Mouse (Mus musculus) embryonic facial prominence, embryonic 12.5 days (tissue): ENCODE measurements around the gene Fxyd3. TPM values are rescaled to one million over a fixed set of nuclear protein-coding genes. Genes with fewer than 3 reads are reported as not detected.

Source experiments
- ATAC-seq: fragments of 200-750 bp; cut with Nextera tagmentation; 2 replicates; pipeline ENCODE4 v1.8.0; 2017; ENCODE audit not compliant: insufficient number of reproducible peaks, insufficient read depth, low FRiP score, low TSS enrichment
- H3K27ac ChIP-seq: fragments of 300-500 bp; sonication (generic); 2 replicates; pipeline ENCODE4 v1.5.1; 2016; ENCODE audit warnings: mild to moderate bottlenecking
- H3K27me3 ChIP-seq: fragments of 300-500 bp; sonication (generic); 2 replicates; pipeline ENCODE4 v1.6.1; 2016; ENCODE audit warnings: mild to moderate bottlenecking, moderate library complexity
- H3K36me3 ChIP-seq: fragments of 300-500 bp; sonication (generic); 2 replicates; pipeline ENCODE4 v1.6.1; 2016; ENCODE audit warnings: mild to moderate bottlenecking
- H3K4me1 ChIP-seq: fragments of 300-500 bp; sonication (generic); 2 replicates; pipeline ENCODE4 v1.6.1; 2016
- H3K4me2 ChIP-seq: fragments of 300-500 bp; sonication (generic); replicated peaks from 2 replicates; pipeline ENCODE4 v1.6.1; 2016; ENCODE audit warnings: mild to moderate bottlenecking, moderate library complexity
- H3K4me3 ChIP-seq: fragments of 300-500 bp; sonication (generic); 2 replicates; pipeline ENCODE4 v1.5.1; 2016; ENCODE audit warnings: mild to moderate bottlenecking
- H3K9ac ChIP-seq: fragments of 300-500 bp; sonication (generic); 2 replicates; pipeline ENCODE4 v1.6.1; 2016; ENCODE audit warnings: mild to moderate bottlenecking, moderate library complexity
- H3K9me3 ChIP-seq: fragments of 300-500 bp; sonication (generic); 2 replicates; pipeline ENCODE4 v1.6.1; 2016; ENCODE audit warnings: mild to moderate bottlenecking, moderate library complexity
- WGBS: fragments of 180-500 bp; shearing (Covaris S2); methylation state at CpG from one replicate; pipeline ENCODE4 v1.1.7; 2016; 5-methylcytosine and 5-hydroxymethylcytosine counted together
- polyA plus RNA-seq: library from polyadenylated mRNA; unstranded; fragments of >200 nt; fragmentation: Nextera tagmentation; extraction: Ambion mirVana; gene quantifications from 2 replicates; pipeline ENCODE4 v1.2.1, GENCODE M21; 2016

The Fxyd3 gene
- polyA plus RNA-seq: 16.6 and 19.2 TPM in 2 replicates

DNA sequence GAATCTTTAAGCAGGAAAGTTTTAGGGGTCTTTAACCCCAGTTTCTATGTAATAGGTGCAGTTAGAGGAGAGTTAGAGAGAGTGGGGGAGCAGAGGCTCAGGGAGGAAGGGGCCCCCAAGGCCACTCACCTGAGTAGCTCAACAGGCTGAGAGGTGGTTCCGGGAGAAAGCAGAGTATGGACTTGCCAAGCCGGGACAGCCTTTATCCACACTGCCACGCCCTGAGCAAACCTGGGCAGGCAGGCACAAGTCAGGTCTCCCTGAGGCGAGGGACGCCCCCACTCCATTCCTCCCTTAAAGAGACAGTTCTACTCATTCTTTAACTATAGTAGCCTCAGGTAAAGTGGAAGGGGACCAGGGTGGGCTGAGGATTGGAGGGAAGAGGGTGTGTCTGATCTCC, at the start of gene Fxyd3:
TSS of gene Fxyd3 (minus strand) at position 213 of the 400 bp plus-strand sequence.
- Histone ChIP-seq H3K9me3 (no peaks in the 10 kb centered on the region), H3K4me1 (peaks cover 14% of the 10 kb centered on the region), H3K9ac (no peak within 1 kb of the TSS), H3K27me3 (no peaks in the 10 kb centered on the region), H3K4me3 (no peak within 1 kb of the TSS), H3K27ac (peak within 1 kb of the TSS; percentile 14; the same call in 1 of the 2 replicates), H3K36me3 (no peaks in the 10 kb centered on the region), H3K4me2 (0 out of 2 replicates have a peak within 1 kb of the TSS, but pooled peaks have one; percentile 11)
- WGBS: 41% methylated on average over 5 of the region's 5 CpGs
- ATAC-seq: no peak

DNA sequence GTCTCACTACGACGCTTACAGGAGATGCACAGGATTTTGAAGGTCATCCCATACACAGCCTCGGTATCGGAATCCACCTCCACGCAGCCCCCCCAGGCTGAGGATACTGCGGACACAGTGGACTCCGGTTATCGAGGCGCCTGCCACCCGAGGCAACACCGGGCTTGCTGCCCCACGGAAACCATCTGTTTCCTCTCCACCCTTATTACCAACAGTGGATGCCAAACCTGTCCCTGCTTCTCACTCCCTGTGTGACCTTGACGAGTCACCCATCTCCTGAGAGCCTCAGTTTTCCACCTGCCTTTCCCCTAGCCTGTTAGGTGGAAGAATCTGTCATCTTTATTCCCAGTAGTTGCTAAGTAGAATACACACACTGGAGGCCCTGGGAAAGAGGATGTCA, 48.6 kb upstream of the Fxyd3 start:
- no peaks in the 10 kb centered on the region; the same call in 1 of the 2 replicates for H3K4me1 ChIP-seq
- peaks cover 20% of the 10 kb centered on the region for H3K36me3 ChIP-seq
- H3K27ac ChIP-seq: no peak overlapping the region
- WGBS: 86% methylated on average over 13 of the region's 13 CpGs
- H3K9me3 ChIP-seq: no peaks in the 10 kb centered on the region
- H3K27me3 ChIP-seq: peaks cover 41% of the 10 kb centered on the region
- H3K9ac ChIP-seq: no peak overlapping the region
- no peak overlapping the region for H3K4me3 ChIP-seq
- no peak overlapping the region for H3K4me2 ChIP-seq
- ATAC-seq: no peak

DNA sequence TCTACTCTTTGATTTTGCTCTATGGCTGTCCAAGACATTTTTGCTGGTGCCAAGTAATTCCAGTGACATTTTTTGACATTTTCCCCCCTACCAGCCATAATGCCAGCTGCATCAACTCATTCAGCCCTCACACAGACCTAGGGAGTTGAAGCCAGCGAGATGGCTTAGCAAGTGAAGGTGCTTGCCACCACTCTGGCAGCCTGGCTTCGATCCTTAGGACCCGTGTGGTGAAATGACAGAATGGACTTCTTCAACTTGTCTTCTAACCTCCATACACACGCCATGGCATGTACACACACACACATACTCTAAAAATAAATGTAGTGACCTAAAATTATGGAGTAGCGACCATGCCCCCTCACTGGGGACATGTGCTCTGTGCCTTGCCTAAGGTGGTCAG, 47.9 kb upstream of the Fxyd3 start:
- peaks cover 13% of the 10 kb centered on the region for H3K36me3 ChIP-seq
- 85% methylated on average over 5 of the region's 5 CpGs for WGBS
- no peak overlapping the region for H3K4me2 ChIP-seq

DNA sequence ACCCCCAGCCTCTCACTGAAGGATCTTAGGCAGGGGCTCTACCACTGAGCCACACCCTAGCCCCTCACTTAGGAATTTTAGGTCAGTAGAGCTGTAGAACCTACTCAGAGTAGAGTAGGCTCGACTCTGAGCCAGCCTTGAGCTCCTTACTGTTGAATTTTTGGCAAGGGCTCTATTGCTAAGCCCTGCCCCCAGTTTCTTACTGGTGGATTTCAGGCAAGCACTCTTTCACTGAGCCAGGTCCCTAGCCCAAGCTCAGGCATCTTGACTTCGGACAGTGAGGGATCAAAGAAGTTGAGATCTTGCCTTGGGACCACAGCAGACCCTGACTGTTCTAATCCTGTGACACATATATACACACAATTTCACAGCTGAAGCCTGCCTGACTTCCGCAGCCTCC, 47.2 kb upstream of the Fxyd3 start:
- no peak overlapping the region for H3K4me2 ChIP-seq
- H3K9ac ChIP-seq: no peak overlapping the region
- peaks cover 41% of the 10 kb centered on the region for H3K27me3 ChIP-seq
- no peaks in the 10 kb centered on the region; the same call in 1 of the 2 replicates for H3K4me1 ChIP-seq
- no peak overlapping the region for H3K27ac ChIP-seq
- H3K4me3 ChIP-seq: no peak overlapping the region
- H3K36me3 ChIP-seq: peaks cover 6% of the 10 kb centered on the region; the same call in 1 of the 2 replicates
- 79% methylated on average over 3 of the region's 3 CpGs for WGBS
- no peaks in the 10 kb centered on the region for H3K9me3 ChIP-seq
- ATAC-seq: no peak

More for the DNA sequence above, 47.9 kb upstream of the Fxyd3 start:
- Histone ChIP-seq H3K4me1 (no peaks in the 10 kb centered on the region; the same call in 1 of the 2 replicates), H3K27me3 (peaks cover 41% of the 10 kb centered on the region), H3K9ac (no peak overlapping the region), H3K27ac (no peak overlapping the region), H3K9me3 (no peaks in the 10 kb centered on the region), H3K4me3 (no peak overlapping the region)
- ATAC-seq: no peak

DNA sequence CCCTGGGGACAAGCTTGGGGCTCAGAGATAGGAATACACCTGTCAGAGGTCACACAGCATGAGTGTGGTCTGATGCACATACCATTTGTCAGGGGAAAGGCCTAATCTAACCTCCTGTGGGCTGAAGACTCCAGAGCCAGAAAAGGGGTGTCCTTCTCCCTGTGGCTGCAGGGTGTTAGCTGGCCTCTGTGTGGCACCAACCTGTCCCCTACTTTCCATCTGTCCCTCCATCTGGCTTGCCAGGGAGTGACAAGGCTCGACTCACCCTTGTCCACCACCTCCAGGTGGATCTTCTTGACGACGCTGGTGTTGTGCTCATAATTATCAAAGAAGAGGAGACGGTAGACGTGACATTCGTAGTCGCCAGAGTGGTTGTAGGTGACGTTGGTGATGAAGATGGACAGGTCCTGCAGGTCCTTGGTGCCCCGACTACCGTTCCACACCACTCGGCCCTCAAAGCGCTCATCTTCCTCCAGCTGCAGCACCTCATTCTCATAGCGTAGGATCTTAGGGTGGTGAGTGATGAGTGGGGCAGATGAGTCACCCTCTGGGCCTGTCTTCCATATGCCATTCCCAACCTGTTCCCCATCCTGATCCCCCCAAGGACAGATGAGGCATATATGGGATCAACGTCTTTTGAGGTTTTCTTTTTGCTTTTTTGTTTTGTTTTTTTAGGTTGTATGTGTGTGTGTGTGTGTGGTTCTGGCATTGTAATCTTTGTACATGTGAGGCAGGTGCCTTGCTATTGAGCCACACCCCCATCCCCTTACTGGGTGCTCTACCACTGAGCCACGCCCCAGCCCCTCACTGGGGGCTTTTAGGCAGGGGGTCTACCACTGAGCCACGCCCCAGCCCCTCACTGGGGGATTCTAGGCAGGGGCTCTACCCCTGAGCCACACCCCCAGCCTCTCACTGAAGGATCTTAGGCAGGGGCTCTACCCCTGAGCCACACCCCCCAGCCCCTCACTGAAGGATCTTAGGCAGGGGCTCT, 46.4 kb upstream of the Fxyd3 start:
- Histone ChIP-seq H3K9me3 (no peaks in the 10 kb centered on the region), H3K27me3 (peaks cover 36% of the 10 kb centered on the region), H3K9ac (no peak overlapping the region), H3K27ac (no peak overlapping the region), H3K36me3 (no peaks in the 10 kb centered on the region), H3K4me2 (no peak overlapping the region), H3K4me3 (no peak overlapping the region), H3K4me1 (no peaks in the 10 kb centered on the region; the same call in 1 of the 2 replicates)
- 88% methylated on average over 16 of the region's 16 CpGs for WGBS
- ATAC-seq: no peak

DNA sequence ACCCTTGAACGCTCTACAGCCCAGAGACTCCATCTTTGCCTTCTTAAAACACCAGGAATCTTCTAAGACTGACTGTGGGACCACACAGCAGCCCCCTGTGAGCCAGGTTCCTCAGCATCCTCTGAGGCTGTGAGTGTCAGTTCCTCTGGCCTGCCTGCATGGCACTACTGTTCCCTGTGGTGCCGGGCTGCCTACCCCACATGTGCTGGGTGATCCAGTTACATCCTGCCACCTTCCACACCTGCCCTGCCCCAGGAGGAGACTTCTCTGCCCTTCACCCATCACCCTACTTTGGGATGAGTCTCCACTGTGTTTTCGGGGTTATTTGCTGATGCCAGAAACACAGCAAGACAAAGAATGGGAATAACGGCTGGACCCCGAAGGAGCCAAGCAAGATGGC, 43.1 kb upstream of the Fxyd3 start:
- Histone ChIP-seq H3K9me3 (no peaks in the 10 kb centered on the region), H3K4me2 (no peak overlapping the region), H3K27ac (no peak overlapping the region), H3K9ac (no peak overlapping the region), H3K27me3 (0 out of 2 replicates have a peak, but pooled peaks cover 5% of the 10 kb centered on the region), H3K4me3 (no peak overlapping the region), H3K36me3 (no peaks in the 10 kb centered on the region), H3K4me1 (peaks cover 12% of the 10 kb centered on the region)
- no peak for ATAC-seq
- 88% methylated on average over 5 of the region's 5 CpGs for WGBS

DNA sequence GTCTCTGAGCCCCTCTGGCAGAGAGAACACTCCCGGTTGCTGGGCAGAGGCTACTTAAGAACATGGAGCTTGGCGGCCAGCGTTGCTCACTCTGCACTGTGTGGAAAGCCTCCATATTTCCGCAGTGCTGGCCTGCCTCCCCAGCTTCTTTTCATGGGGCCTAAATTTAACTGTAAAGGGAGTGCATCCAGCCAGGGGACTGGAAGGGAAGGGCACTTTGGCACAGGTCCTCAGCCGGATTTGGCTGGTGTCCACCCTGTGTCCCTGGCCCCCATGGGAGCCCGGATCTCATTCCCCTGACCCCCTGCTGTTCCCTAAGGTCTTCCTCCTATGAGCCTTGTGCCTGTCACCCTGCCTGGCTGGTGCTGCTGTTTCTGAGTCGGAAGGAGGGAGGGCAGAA, 42.0 kb upstream of the Fxyd3 start:
- no peak overlapping the region for H3K27ac ChIP-seq
- H3K9me3 ChIP-seq: no peaks in the 10 kb centered on the region
- no peak overlapping the region for H3K4me2 ChIP-seq
- H3K36me3 ChIP-seq: no peaks in the 10 kb centered on the region
- peaks cover 12% of the 10 kb centered on the region for H3K4me1 ChIP-seq
- H3K27me3 ChIP-seq: 0 out of 2 replicates have a peak, but pooled peaks cover 3% of the 10 kb centered on the region
- ATAC-seq: no peak
- WGBS: 78% methylated on average over 7 of the region's 7 CpGs
- no peak overlapping the region for H3K9ac ChIP-seq
- no peak overlapping the region for H3K4me3 ChIP-seq

DNA sequence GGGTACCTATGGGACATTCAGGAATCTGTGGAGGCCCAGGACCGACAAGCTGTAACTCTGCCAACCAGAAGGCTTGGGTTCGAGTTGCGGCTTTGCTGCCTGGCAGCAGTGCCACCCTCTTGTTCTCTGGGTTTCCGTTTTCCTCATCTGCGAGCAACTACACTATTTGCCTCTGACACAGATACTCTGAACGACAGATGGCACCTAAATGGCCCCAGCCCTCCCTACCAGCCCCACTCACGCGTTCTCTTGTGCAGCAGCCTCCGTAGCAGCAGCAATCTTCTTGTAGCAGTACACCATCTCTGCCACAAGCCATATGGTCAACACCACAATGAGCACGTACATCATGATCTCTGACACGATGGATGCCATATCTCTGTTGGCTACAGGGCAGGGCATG, 41.0 kb upstream of the Fxyd3 start:
- Histone ChIP-seq H3K4me3 (no peak overlapping the region), H3K4me1 (peaks cover 12% of the 10 kb centered on the region), H3K27ac (no peak overlapping the region), H3K9me3 (no peaks in the 10 kb centered on the region), H3K27me3 (0 out of 2 replicates have a peak, but pooled peaks cover 3% of the 10 kb centered on the region), H3K36me3 (no peaks in the 10 kb centered on the region), H3K9ac (no peak overlapping the region), H3K4me2 (no peak overlapping the region)
- 84% methylated on average over 11 of the region's 11 CpGs for WGBS
- no peak for ATAC-seq

DNA sequence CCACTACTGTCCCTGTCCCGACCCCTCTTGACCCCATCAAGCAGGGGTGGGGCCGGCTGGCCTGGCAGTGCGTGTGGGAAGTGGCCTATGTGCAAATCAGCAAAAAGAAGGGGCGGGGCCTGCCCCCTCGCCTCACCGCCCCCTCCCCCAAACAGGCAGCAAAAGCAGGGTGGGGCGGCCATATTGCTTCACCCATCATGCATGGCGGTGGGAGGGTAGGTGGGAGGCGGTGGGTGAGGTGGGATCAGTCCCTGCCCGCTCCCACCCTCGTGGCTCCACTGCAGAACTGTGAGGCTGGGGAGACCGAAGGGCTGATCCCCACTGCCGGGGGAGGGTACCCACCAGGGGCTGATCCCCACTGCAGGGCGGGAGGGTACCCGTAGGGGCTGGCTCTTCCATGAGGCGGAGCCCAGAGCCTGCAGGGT, 40.2 kb upstream of the Fxyd3 start:
- Histone ChIP-seq H3K4me1 (peaks cover 12% of the 10 kb centered on the region), H3K4me2 (0 out of 2 replicates have a peak overlapping the region, but pooled peaks have one; percentile 10), H3K36me3 (no peaks in the 10 kb centered on the region), H3K9me3 (no peaks in the 10 kb centered on the region), H3K9ac (no peak overlapping the region), H3K27me3 (0 out of 2 replicates have a peak, but pooled peaks cover 3% of the 10 kb centered on the region), H3K27ac (no peak overlapping the region), H3K4me3 (no peak overlapping the region)
- no peak for ATAC-seq
- WGBS: 44% methylated on average over 16 of the region's 16 CpGs

DNA sequence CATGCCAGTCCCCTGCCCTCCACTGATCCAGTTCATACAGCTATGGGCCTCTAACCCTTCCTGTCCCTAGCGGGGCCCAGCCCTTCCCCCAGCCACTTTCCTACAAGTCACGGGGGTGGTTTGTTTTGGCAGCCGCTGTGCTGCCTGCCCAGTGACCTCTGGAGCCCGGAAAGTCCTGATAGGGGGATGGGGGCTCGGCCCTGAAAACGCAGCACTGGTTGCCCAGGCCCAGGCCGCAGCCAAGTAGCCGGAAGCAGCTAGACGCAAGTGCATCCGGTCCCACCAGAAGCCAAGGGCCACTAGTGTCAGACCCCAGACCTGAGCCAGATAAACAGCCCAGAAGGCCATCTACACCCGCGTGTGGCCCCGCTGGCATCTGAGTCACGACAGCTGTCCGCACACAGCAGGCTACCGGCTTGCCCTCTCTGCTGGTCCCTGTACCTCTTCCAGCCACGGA, 39.1 kb upstream of the Fxyd3 start:
- 0 out of 2 replicates have a peak, but pooled peaks cover 3% of the 10 kb centered on the region for H3K27me3 ChIP-seq
- 0 out of 2 replicates have a peak, but pooled peaks have one; percentile 12 for ATAC-seq
- H3K9ac ChIP-seq: no peak overlapping the region
- no peaks in the 10 kb centered on the region for H3K9me3 ChIP-seq
- peaks cover 12% of the 10 kb centered on the region for H3K4me1 ChIP-seq
- no peaks in the 10 kb centered on the region for H3K36me3 ChIP-seq
- WGBS: 17% methylated on average over 17 of the region's 17 CpGs
- H3K4me3 ChIP-seq: no peak overlapping the region
- H3K4me2 ChIP-seq: peak overlapping the region; percentile 26; the same call in 1 of the 2 replicates
- no peak overlapping the region for H3K27ac ChIP-seq

DNA sequence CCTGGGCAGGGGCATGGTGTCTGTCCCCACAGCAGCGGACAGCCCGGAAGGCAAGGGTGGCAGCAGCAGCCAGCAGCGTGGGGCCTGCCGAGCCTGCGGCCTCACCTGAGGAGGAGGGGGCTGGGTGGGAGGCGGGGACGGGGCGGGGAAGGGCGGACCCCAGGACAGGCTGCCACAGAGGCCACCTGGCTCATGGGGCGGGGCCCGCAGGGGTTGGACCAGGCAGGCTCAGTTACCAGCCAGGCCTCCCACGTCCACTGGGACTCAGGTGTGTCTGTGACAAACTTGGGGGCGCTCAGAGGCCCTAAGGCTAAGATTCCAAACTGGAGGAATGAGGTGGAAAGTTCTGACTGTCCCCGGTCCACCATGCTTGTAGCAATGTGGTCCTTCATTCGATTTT, 38.7 kb upstream of the Fxyd3 start, which contains the start of gene Hpn:
TSS of gene Hpn (minus strand) at position 109 of the 400 bp plus-strand sequence.
- 0 out of 2 replicates have a peak, but pooled peaks have one; percentile 12 for ATAC-seq
- H3K4me3 ChIP-seq: no peak within 1 kb of the TSS

More for the DNA sequence above, 38.7 kb upstream of the Fxyd3 start, which contains the start of gene Hpn:
- H3K9me3 ChIP-seq: no peaks in the 10 kb centered on the region
- peaks cover 12% of the 10 kb centered on the region for H3K4me1 ChIP-seq
- 0 out of 2 replicates have a peak, but pooled peaks cover 3% of the 10 kb centered on the region for H3K27me3 ChIP-seq
- WGBS: 14% methylated on average over 15 of the region's 15 CpGs
- no peak within 1 kb of the TSS for H3K27ac ChIP-seq
- no peaks in the 10 kb centered on the region for H3K36me3 ChIP-seq
- no peak within 1 kb of the TSS for H3K9ac ChIP-seq
- H3K4me2 ChIP-seq: peak within 1 kb of the TSS; percentile 26
